Mouse (Mus musculus): ENCODE results near the gene S100a6. TPM values are rescaled to one million over a fixed set of nuclear protein-coding genes. Genes with fewer than 3 reads are reported as not detected.

S100a6 gene
- polyA plus RNA-seq, 1 experiment from 2014 or later: 25.1 TPM

DNA sequence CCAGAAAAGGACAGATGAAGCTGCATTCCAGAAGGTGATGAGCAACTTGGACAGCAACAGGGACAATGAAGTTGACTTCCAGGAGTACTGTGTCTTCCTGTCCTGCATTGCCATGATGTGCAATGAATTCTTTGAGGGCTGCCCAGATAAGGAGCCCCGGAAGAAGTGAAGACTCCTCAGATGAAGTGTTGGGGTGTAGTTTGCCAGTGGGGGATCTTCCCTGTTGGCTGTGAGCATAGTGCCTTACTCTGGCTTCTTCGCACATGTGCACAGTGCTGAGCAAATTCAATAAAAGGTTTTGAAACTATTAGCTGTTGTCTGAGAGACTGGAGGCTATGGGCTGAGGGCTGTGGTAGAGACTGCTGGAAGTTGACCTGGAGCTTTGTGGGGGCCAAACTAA lies 6.9 kb upstream of the S100a6 start:
- H3K9me3 ChIP-seq (ENCODE audit: control insufficient read depth, low read length): no peaks in the 10 kb centered on the region
- H3K27ac ChIP-seq (ENCODE audit: low read depth, low read length): no peak overlapping the region
- 75% methylated on average over 2 of the region's 2 CpGs for WGBS
- H3K9ac ChIP-seq (ENCODE audit: low read length): no peak overlapping the region
- DNase-seq (ENCODE audit: low spot score, missing footprints): peak; percentile 69
- ATAC-seq (ENCODE audit: low FRiP score): no peak
- no peaks in the 10 kb centered on the region for H3K27me3 ChIP-seq (ENCODE audit: control insufficient read depth, insufficient read depth, low read length)
- no peaks in the 10 kb centered on the region for H3K36me3 ChIP-seq (ENCODE audit: control insufficient read depth, insufficient read depth, low read length)
- no peak overlapping the region for H3K4me2 ChIP-seq
- H3K4me1 ChIP-seq (ENCODE audit: control insufficient read depth, insufficient read depth, low read length): no peaks in the 10 kb centered on the region
- H3K4me3 ChIP-seq (ENCODE audit: low read depth, low read length): no peak overlapping the region

DNA sequence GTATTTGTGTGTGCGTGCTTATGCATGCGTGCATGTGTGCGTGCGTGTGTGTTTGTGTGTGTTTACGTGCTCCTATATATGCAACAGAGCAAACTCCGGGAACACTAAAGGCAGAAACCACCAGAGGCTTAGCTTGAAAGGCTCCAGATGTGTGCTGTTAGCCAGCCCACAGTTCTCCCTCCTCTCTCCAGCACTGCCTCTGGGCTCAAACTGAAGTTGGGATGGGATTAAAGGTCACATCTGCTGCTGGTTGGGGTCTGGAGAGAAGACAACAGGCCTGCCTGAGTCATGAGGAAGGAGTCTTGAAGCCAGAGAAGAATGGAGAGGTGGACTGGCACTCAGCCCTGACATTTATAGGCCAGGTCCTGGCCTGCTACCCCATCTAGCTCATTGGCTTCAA lies 6.5 kb upstream of the S100a6 start:
- WGBS: 78% methylated on average over 6 of the region's 6 CpGs
- no peaks in the 10 kb centered on the region for H3K27me3 ChIP-seq (ENCODE audit: control insufficient read depth, insufficient read depth, low read length)
- no peak overlapping the region for H3K27ac ChIP-seq (ENCODE audit: low read depth, low read length)
- H3K4me3 ChIP-seq (ENCODE audit: low read depth, low read length): no peak overlapping the region
- H3K9ac ChIP-seq (ENCODE audit: low read length): no peak overlapping the region
- no peaks in the 10 kb centered on the region for H3K36me3 ChIP-seq (ENCODE audit: control insufficient read depth, insufficient read depth, low read length)
- no peaks in the 10 kb centered on the region for H3K9me3 ChIP-seq (ENCODE audit: control insufficient read depth, low read length)
- DNase-seq (ENCODE audit: low spot score, missing footprints) (peak; percentile 79), ATAC-seq (ENCODE audit: low FRiP score) (no peak)
- no peaks in the 10 kb centered on the region for H3K4me1 ChIP-seq (ENCODE audit: control insufficient read depth, insufficient read depth, low read length)
- no peak overlapping the region for H3K4me2 ChIP-seq

DNA sequence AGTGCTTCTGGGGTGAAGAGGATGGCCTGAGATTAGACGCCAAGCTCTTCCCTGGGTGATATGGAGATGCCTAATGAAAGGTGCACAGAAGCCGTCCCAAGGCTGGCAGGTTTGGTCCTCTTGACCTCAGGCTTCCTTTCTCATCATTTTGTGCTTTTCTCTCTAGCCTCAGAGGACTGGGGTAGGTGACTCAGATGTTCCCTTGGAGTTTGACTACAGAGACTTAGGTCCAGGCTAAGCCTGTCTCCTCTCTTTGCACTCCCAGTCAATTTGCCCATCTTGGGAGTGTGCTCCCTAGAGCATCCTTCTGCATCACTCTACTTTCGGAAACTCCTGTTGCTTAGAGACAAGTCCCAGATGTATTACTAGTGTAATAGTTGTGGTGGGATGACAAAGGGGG lies 5.3 kb upstream of the S100a6 start:
- DNase-seq (ENCODE audit: low spot score, missing footprints) (no peak), ATAC-seq (ENCODE audit: low FRiP score) (no peak)
- Histone ChIP-seq H3K4me2 (no peak overlapping the region), H3K9ac (ENCODE audit: low read length) (no peak overlapping the region), H3K27me3 (ENCODE audit: control insufficient read depth, insufficient read depth, low read length) (no peaks in the 10 kb centered on the region), H3K36me3 (ENCODE audit: control insufficient read depth, insufficient read depth, low read length) (no peaks in the 10 kb centered on the region), H3K4me1 (ENCODE audit: control insufficient read depth, insufficient read depth, low read length) (no peaks in the 10 kb centered on the region), H3K9me3 (ENCODE audit: control insufficient read depth, low read length) (no peaks in the 10 kb centered on the region), H3K27ac (ENCODE audit: low read depth, low read length) (no peak overlapping the region), H3K4me3 (ENCODE audit: low read depth, low read length) (no peak overlapping the region)
- 80% methylated on average over 3 of the region's 3 CpGs for WGBS

DNA sequence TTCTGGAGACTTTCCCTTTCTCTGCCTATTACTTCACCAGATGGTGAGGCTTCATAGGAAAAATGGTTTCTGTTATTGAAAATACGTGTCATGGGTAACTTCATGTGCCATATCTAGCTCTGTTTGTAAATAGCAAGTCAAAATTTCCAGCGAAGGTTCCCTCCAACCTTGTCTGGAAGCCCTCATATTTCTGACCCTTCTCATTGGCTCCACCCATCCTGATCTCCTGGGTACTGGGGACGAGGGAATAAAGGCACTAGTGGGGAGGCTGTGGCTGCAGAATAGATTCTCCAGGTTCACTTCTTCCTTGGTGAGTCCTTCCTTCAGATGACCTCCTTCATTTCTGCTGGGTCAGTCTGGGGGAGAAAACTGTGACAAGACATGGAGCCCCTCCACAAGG lies 4.5 kb upstream of the S100a6 start, which contains the start of gene S100a5:
Gene S100a5, plus strand, starts transcription at position 301 of the 400 bp plus-strand sequence.
- no peak within 1 kb of the TSS for H3K4me2 ChIP-seq
- no peak for ATAC-seq (ENCODE audit: low FRiP score)
- H3K4me1 ChIP-seq (ENCODE audit: control insufficient read depth, insufficient read depth, low read length): peaks cover 3% of the 10 kb centered on the region; the same call in 1 of the 2 replicates
- no peak within 1 kb of the TSS for H3K9ac ChIP-seq (ENCODE audit: low read length)
- 53% methylated on average over 3 of the region's 3 CpGs for WGBS
- H3K36me3 ChIP-seq (ENCODE audit: control insufficient read depth, insufficient read depth, low read length): no peaks in the 10 kb centered on the region
- no peaks in the 10 kb centered on the region for H3K9me3 ChIP-seq (ENCODE audit: control insufficient read depth, low read length)
- peak; percentile 21 for DNase-seq (ENCODE audit: low spot score, missing footprints)
- no peak within 1 kb of the TSS for H3K4me3 ChIP-seq (ENCODE audit: low read depth, low read length)
- H3K27ac ChIP-seq (ENCODE audit: low read depth, low read length): no peak within 1 kb of the TSS
- 0 out of 2 replicates have a peak, but pooled peaks cover 1% of the 10 kb centered on the region for H3K27me3 ChIP-seq (ENCODE audit: control insufficient read depth, insufficient read depth, low read length)

DNA sequence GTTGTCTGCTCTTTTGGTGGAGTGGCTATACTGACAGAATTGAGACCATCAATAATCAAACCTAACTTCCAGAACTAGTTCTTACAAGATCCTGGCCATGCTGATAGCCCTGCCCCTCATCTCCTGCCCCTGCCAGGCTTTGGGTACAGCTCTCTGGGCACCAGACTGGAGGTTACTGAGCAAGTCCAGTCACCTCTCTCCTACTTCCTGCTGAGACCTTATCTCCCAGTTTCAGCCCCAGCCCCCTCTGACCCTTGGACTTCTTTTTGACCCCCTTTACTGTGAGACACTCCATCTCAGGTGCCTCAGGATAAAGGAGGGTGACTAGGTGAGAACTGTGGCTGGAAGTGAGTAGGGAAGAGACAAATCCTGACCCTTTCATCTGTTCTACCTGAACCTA lies 3.6 kb upstream of the S100a6 start:
- peaks cover 4% of the 10 kb centered on the region; the same call in 1 of the 2 replicates for H3K4me1 ChIP-seq (ENCODE audit: control insufficient read depth, insufficient read depth, low read length)
- no peak overlapping the region for H3K9ac ChIP-seq (ENCODE audit: low read length)
- no peaks in the 10 kb centered on the region for H3K36me3 ChIP-seq (ENCODE audit: control insufficient read depth, insufficient read depth, low read length)
- DNase-seq (ENCODE audit: low spot score, missing footprints) (peak; percentile 8), ATAC-seq (ENCODE audit: low FRiP score) (no peak)
- H3K27me3 ChIP-seq (ENCODE audit: control insufficient read depth, insufficient read depth, low read length): 0 out of 2 replicates have a peak, but pooled peaks cover 2% of the 10 kb centered on the region
- H3K4me3 ChIP-seq (ENCODE audit: low read depth, low read length): no peak overlapping the region
- H3K4me2 ChIP-seq: no peak overlapping the region
- no peaks in the 10 kb centered on the region for H3K9me3 ChIP-seq (ENCODE audit: control insufficient read depth, low read length)
- no peak overlapping the region for H3K27ac ChIP-seq (ENCODE audit: low read depth, low read length)

DNA sequence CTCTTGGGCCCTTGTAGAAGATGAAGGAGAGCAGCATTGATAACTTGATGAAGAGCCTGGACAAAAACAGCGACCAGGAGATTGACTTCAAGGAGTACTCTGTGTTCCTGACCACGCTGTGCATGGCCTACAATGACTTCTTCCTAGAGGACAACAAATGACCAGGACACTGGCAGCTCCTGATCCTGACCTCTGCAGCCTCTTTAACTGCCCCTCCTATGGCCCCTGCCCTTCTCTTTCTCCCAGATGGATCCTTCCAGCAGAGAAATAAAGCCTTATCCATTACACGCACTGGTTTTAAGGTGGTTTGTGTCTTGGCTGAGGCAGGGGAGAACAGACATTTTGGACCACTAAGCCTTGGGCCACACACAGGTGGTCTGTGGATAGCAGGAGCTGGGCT lies 1.2 kb upstream of the S100a6 start:
- no peak overlapping the region for H3K4me3 ChIP-seq (ENCODE audit: low read depth, low read length)
- 0 out of 2 replicates have a peak, but pooled peaks cover 2% of the 10 kb centered on the region for H3K27me3 ChIP-seq (ENCODE audit: control insufficient read depth, insufficient read depth, low read length)
- ATAC-seq (ENCODE audit: low FRiP score) (no peak), DNase-seq (ENCODE audit: low spot score, missing footprints) (peak; percentile 56)
- WGBS: 88% methylated on average over 3 of the region's 3 CpGs
- H3K9ac ChIP-seq (ENCODE audit: low read length): no peak overlapping the region
- H3K4me1 ChIP-seq (ENCODE audit: control insufficient read depth, insufficient read depth, low read length): peaks cover 4% of the 10 kb centered on the region; the same call in 1 of the 2 replicates
- H3K36me3 ChIP-seq (ENCODE audit: control insufficient read depth, insufficient read depth, low read length): no peaks in the 10 kb centered on the region
- H3K27ac ChIP-seq (ENCODE audit: low read depth, low read length): no peak overlapping the region
- no peaks in the 10 kb centered on the region for H3K9me3 ChIP-seq (ENCODE audit: control insufficient read depth, low read length)
- no peak overlapping the region for H3K4me2 ChIP-seq

DNA sequence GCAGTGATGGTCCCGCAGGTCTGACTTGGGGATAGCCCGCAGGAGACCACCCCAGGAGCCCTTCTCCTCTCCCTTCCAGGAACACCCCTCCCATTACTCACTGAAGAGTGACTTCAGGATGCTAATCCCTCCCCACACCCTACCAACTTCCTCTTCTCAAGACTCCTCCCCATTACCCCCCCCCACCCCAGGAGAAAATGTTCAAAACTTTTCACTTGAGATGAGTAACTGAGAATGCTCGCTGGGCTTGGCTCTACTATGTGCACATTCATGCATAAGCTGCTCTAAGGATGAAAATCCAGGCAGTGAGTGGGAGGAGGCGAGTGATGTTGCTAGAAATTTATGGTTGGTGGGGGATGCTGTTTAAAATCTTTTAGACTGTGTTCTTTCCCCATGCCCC lies 621 bp upstream of the S100a6 start:
- ATAC-seq (ENCODE audit: low FRiP score) (no peak), DNase-seq (ENCODE audit: low spot score, missing footprints) (peak; percentile 69)
- Histone ChIP-seq H3K4me1 (ENCODE audit: control insufficient read depth, insufficient read depth, low read length) (peaks cover 4% of the 10 kb centered on the region; the same call in 1 of the 2 replicates), H3K27me3 (ENCODE audit: control insufficient read depth, insufficient read depth, low read length) (0 out of 2 replicates have a peak, but pooled peaks cover 2% of the 10 kb centered on the region), H3K27ac (ENCODE audit: low read depth, low read length) (no peak overlapping the region), H3K36me3 (ENCODE audit: control insufficient read depth, insufficient read depth, low read length) (no peaks in the 10 kb centered on the region), H3K9me3 (ENCODE audit: control insufficient read depth, low read length) (no peaks in the 10 kb centered on the region), H3K4me2 (no peak overlapping the region), H3K4me3 (ENCODE audit: low read depth, low read length) (no peak overlapping the region), H3K9ac (ENCODE audit: low read length) (no peak overlapping the region)
- WGBS: 53% methylated on average over 4 of the region's 4 CpGs

DNA sequence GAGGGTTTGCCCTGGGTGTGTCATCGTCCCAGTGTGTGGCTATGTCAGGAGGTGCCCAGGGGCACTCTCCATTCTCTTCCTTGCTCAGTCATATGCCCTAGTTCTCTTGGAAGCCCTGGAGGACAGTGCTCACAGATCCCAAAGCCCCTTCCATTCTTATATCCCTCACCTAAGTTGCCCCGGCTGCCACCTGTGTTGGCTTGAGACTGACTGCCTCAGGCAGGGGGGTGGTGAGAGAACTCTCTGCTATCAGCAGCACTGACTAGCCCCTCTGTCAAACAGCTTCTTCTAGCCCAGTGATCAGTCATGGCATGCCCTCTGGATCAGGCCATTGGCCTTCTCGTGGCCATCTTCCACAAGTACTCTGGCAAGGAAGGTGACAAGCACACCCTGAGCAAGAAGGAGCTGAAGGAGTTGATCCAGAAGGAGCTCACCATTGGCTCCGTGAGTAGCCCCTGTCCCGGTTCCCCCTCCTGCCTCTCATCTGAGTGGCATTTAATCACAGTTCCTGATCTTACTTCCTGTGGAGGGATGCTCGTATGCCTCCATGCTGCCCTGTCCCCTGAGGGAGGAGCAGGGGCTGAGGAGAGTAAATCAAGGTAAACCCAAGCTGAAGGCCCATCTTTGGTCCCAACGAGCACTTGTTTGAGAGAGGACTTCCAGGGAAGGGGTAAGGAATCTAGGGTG lies 922 bp downstream of the S100a6 start:
- 0 out of 2 replicates have a peak, but pooled peaks cover 2% of the 10 kb centered on the region for H3K27me3 ChIP-seq (ENCODE audit: control insufficient read depth, insufficient read depth, low read length)
- H3K4me2 ChIP-seq: peak overlapping the region; percentile 68
- no peak overlapping the region for H3K9ac ChIP-seq (ENCODE audit: low read length)
- no peak for ATAC-seq (ENCODE audit: low FRiP score)
- 72% methylated on average over 7 of the region's 7 CpGs for WGBS
- no peaks in the 10 kb centered on the region for H3K36me3 ChIP-seq (ENCODE audit: control insufficient read depth, insufficient read depth, low read length)
- no peak overlapping the region for H3K4me3 ChIP-seq (ENCODE audit: low read depth, low read length)
- peaks cover 4% of the 10 kb centered on the region; the same call in 1 of the 2 replicates for H3K4me1 ChIP-seq (ENCODE audit: control insufficient read depth, insufficient read depth, low read length)
- H3K27ac ChIP-seq (ENCODE audit: low read depth, low read length): no peak overlapping the region
- no peaks in the 10 kb centered on the region for H3K9me3 ChIP-seq (ENCODE audit: control insufficient read depth, low read length)
- DNase-seq (ENCODE audit: low spot score, missing footprints): peak; percentile 81

DNA sequence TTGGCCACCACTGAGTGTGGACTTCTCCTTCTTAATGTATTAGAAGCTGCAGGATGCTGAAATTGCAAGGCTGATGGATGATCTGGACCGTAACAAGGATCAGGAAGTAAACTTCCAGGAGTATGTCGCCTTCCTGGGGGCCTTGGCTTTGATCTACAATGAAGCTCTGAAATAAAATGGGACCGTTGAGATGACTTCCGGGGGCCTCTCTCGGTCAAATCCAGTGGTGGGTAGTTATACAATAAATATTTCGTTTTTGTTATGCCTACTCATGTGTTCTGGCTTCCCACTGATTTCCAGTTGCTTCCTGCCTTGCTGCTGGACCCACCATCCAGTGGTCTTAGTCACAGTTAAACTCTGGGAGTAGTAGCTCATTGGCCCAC lies 1.5 kb downstream of the S100a6 start:
- Histone ChIP-seq H3K9ac (ENCODE audit: low read length) (no peak overlapping the region), H3K9me3 (ENCODE audit: control insufficient read depth, low read length) (no peaks in the 10 kb centered on the region), H3K4me3 (ENCODE audit: low read depth, low read length) (no peak overlapping the region), H3K27me3 (ENCODE audit: control insufficient read depth, insufficient read depth, low read length) (0 out of 2 replicates have a peak, but pooled peaks cover 2% of the 10 kb centered on the region), H3K27ac (ENCODE audit: low read depth, low read length) (no peak overlapping the region), H3K4me2 (no peak overlapping the region), H3K4me1 (ENCODE audit: control insufficient read depth, insufficient read depth, low read length) (peaks cover 4% of the 10 kb centered on the region; the same call in 1 of the 2 replicates), H3K36me3 (ENCODE audit: control insufficient read depth, insufficient read depth, low read length) (no peaks in the 10 kb centered on the region)
- ATAC-seq (ENCODE audit: low FRiP score) (no peak), DNase-seq (ENCODE audit: low spot score, missing footprints) (peak; percentile 65)
- 88% methylated on average over 6 of the region's 6 CpGs for WGBS

Measured in midbrain, embryonic 11.5 days (tissue).